Mouse (Mus musculus): Measurements from ENCODE around the gene Bcorl1. TPM values are rescaled to one million over a fixed set of nuclear protein-coding genes. Genes with fewer than 3 reads are reported as not detected.

The Bcorl1 gene
- polyA plus RNA-seq, 1 experiment = 6.8 TPM

DNA sequence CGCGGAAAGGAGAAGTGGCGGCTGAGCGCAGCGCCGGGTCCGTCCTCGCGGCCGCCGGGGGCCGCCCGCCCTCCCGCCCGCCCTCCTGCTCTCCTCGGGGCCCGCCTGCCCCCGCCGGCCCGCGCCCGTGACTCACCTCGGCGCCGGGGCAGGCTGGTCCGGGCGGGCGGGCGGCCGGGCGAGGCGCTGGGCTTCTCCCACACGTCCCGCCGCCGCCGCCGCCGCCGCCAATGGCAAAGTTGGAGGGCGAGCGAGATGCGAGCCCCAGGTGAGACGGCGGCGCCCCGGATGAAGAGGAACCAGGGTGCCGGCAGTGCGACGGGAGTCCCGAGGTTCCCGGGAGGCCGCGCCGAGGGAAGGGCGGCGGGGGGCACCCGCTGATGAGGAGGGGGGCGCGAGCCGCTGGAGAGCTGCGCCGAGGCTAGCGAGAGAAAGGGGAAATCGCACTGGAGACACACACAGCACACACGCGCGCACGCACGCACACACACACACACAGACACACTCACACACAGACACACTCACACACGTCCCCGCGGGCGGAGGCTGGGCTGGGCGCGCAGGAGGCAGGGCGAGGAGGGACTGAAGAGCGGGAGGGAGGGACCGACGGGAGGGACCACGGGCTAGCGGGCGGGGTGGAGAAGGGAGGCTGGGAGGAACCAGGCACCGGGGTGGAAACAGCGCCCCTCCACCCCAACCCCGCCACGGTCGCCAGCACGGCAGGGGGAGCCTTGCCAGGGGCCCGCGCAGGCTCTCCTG is 112.8 kb downstream of the Bcorl1 start:
- H3K4me3 ChIP-seq (ENCODE audit: low read depth, low read length) = peak overlapping the region; percentile 99

GRCm38 (mm10) chrX:48454495-48454878 is 113.3 kb downstream of the Bcorl1 start:
- peaks cover 15% of the 10 kb centered on the region; the same call in 1 of the 2 replicates for H3K4me1 ChIP-seq (ENCODE audit: control insufficient read depth, insufficient read depth, insufficient read length, low read length)
- TF ChIP-seq CTCF (IDR thresholded peaks at IDR 0.05; ENCODE audit: extremely low read depth, insufficient read length, insufficient replicate concordance, low read depth, low read length) (no peak), POLR2A (IDR thresholded peaks at IDR 0.05; ENCODE audit: low read depth, low read length) (no peak)
- peak overlapping the region; percentile 63; the same call in 1 of the 2 replicates for H3K27ac ChIP-seq (ENCODE audit: insufficient read depth, low read depth, low read length)
- no peaks in the 10 kb centered on the region for H3K36me3 ChIP-seq (ENCODE audit: control insufficient read depth, insufficient read depth, low read length)
- peak overlapping the region; percentile 99 for H3K4me3 ChIP-seq (ENCODE audit: low read depth, low read length)
- WGBS = 19% methylated on average over 14 of the region's 21 CpGs
- no peaks in the 10 kb centered on the region for H3K27me3 ChIP-seq (ENCODE audit: control insufficient read depth, insufficient read depth, low read length)

More for the DNA sequence above, 112.8 kb downstream of the Bcorl1 start:
- peak overlapping the region; percentile 94 for H3K27ac ChIP-seq (ENCODE audit: insufficient read depth, low read depth, low read length)
- H3K27me3 ChIP-seq (ENCODE audit: control insufficient read depth, insufficient read depth, low read length) = no peaks in the 10 kb centered on the region
- WGBS = 20% methylated on average over 78 of the region's 91 CpGs
- H3K4me1 ChIP-seq (ENCODE audit: control insufficient read depth, insufficient read depth, insufficient read length, low read length) = peaks cover 17% of the 10 kb centered on the region; the same call in 1 of the 2 replicates
- no peak for TF ChIP-seq CTCF (IDR thresholded peaks at IDR 0.05; ENCODE audit: extremely low read depth, insufficient read length, insufficient replicate concordance, low read depth, low read length)
- TF ChIP-seq POLR2A (IDR thresholded peaks at IDR 0.05; ENCODE audit: low read depth, low read length) = peak; percentile 24; the same call in 1 of the 2 replicates
- H3K36me3 ChIP-seq (ENCODE audit: control insufficient read depth, insufficient read depth, low read length) = no peaks in the 10 kb centered on the region

GRCm38 (mm10) chrX:48455018-48455417 is 113.9 kb downstream of the Bcorl1 start:
- no peaks in the 10 kb centered on the region for H3K27me3 ChIP-seq (ENCODE audit: control insufficient read depth, insufficient read depth, low read length)
- TF ChIP-seq POLR2A (IDR thresholded peaks at IDR 0.05; ENCODE audit: low read depth, low read length) (no peak), CTCF (IDR thresholded peaks at IDR 0.05; ENCODE audit: extremely low read depth, insufficient read length, insufficient replicate concordance, low read depth, low read length) (no peak)

GRCm38 (mm10) chrX:48456956-48457355 is 115.8 kb downstream of the Bcorl1 start:
- Histone ChIP-seq H3K36me3 (ENCODE audit: control insufficient read depth, insufficient read depth, low read length) (no peaks in the 10 kb centered on the region), H3K4me1 (ENCODE audit: control insufficient read depth, insufficient read depth, insufficient read length, low read length) (peaks cover 4% of the 10 kb centered on the region; the same call in 1 of the 2 replicates)
- 76% methylated on average over 6 of the region's 6 CpGs for WGBS

More at GRCm38 (mm10) chrX:48455018-48455417, 113.9 kb downstream of the Bcorl1 start:
- peaks cover 12% of the 10 kb centered on the region; the same call in 1 of the 2 replicates for H3K4me1 ChIP-seq (ENCODE audit: control insufficient read depth, insufficient read depth, insufficient read length, low read length)
- 20% methylated on average over 9 of the region's 9 CpGs for WGBS
- no peaks in the 10 kb centered on the region for H3K36me3 ChIP-seq (ENCODE audit: control insufficient read depth, insufficient read depth, low read length)
- H3K4me3 ChIP-seq (ENCODE audit: low read depth, low read length) = peak overlapping the region; percentile 99
- no peak overlapping the region for H3K27ac ChIP-seq (ENCODE audit: insufficient read depth, low read depth, low read length)

More at GRCm38 (mm10) chrX:48456956-48457355, 115.8 kb downstream of the Bcorl1 start:
- TF ChIP-seq CTCF (IDR thresholded peaks at IDR 0.05; ENCODE audit: extremely low read depth, insufficient read length, insufficient replicate concordance, low read depth, low read length) = no peak
- no peak for TF ChIP-seq POLR2A (IDR thresholded peaks at IDR 0.05; ENCODE audit: low read depth, low read length)
- H3K27ac ChIP-seq (ENCODE audit: insufficient read depth, low read depth, low read length) = no peak overlapping the region
- no peaks in the 10 kb centered on the region for H3K27me3 ChIP-seq (ENCODE audit: control insufficient read depth, insufficient read depth, low read length)
- H3K4me3 ChIP-seq (ENCODE audit: low read depth, low read length) = no peak overlapping the region

Other genes starting within 250 kb of the Bcorl1 start
- gene Xpnpep2, start 232.6 kb upstream of the Bcorl1 start, polyA plus RNA-seq (2012; rRNA removed) = 8.0 and 170 TPM in 2 replicates
- gene Sash3, start 194.9 kb upstream of the Bcorl1 start, polyA plus RNA-seq (2012; rRNA removed) = 4.2 and 6.6 TPM in 2 replicates
- 17.2 and 36.2 TPM in 2 replicates for gene Zdhhc9, start 132.5 kb upstream of the Bcorl1 start, polyA plus RNA-seq (2012; rRNA removed)
- 0.51 and 0.56 TPM in 2 replicates for gene Utp14a, start 84.5 kb upstream of the Bcorl1 start, polyA plus RNA-seq (2012; rRNA removed)
- gene Elf4, start 121.8 kb downstream of the Bcorl1 start, polyA plus RNA-seq (2012; rRNA removed) = 12.3 and 36.8 TPM in 2 replicates
- gene Aifm1, start 172.2 kb downstream of the Bcorl1 start, polyA plus RNA-seq (2012; rRNA removed) = 6.5 and 11.5 TPM in 2 replicates
- 0.72 TPM in 1 of 2 replicates, not detected in the other for gene Rab33a, start 177.9 kb downstream of the Bcorl1 start, polyA plus RNA-seq (2012; rRNA removed)